In genomic region chr6:71801714-71802094, GRCm38 (mm10) we compare ENCODE assay signal across 11 mouse cellular contexts. TPM values are rescaled to one million over a fixed set of nuclear protein-coding genes. Genes with fewer than 3 reads are reported as not detected.
DNase-seq lines count a peak whose midpoint lies in the region; ATAC-seq and TF ChIP-seq lines count a peak whose summit lies in the region.
"Had no signal": no experiment of that assay in that cellular context is flagged by ENCODE, and none has a peak within 500 bp of the region (broad histone marks: within the 10 kb centered on the region; RNA-seq: fewer than 3 reads in every experiment).

No protein-coding gene starts in this region.

- H3K9ac ChIP-seq in midbrain, postnatal 0 days (replicated peaks; ENCODE audit: low read length, poor library complexity, severe bottlenecking) = no peak overlapping the region
- H3K9ac ChIP-seq in midbrain, embryonic 14.5 days (replicated peaks; ENCODE audit: low read length) = no peak overlapping the region
- H3K9ac ChIP-seq: heart, embryonic 13.5 days had no signal

- 0 out of 2 replicates have a peak, but pooled peaks have one; percentile 22 for ATAC-seq in midbrain, postnatal 0 days (ENCODE audit: low FRiP score)
- ATAC-seq in midbrain, embryonic 14.5 days (ENCODE audit: low FRiP score, low TSS enrichment) = no peak
- ATAC-seq: forebrain, embryonic 16.5 days had no signal

- intact Hi-C loops in left cerebral cortex, postnatal 4 days (cut with DNase I) = loop anchor here (10.0 kb wide), 1 partner anchor 177 kb away; no protein-coding TSS in a partner anchor
- intact Hi-C loops in heart, postnatal 25 days (cut with DNase I) = loop anchor here (5.0 to 10.0 kb wide), 3 partner anchors 169 to 497 kb away; partner anchors contain the start of genes Kdm3a and Rnf103

- TF ChIP-seq CTCF in midbrain, postnatal 0 days (IDR thresholded peaks at IDR 0.05) = no peak

- no peaks in the 10 kb centered on the region for H3K4me1 ChIP-seq in midbrain, postnatal 0 days (ENCODE audit: insufficient read depth, low read length)
- no peaks in the 10 kb centered on the region for H3K4me1 ChIP-seq in midbrain, embryonic 14.5 days (ENCODE audit: control insufficient read depth, insufficient read depth, low read length)

- H3K36me3 ChIP-seq in midbrain, postnatal 0 days (ENCODE audit: insufficient read depth, low read length) = peaks cover 36% of the 10 kb centered on the region
- H3K36me3 ChIP-seq in midbrain, embryonic 14.5 days (ENCODE audit: control insufficient read depth, insufficient read depth, low read length) = peaks cover 31% of the 10 kb centered on the region; the same call in 1 of the 2 replicates

- WGBS in midbrain, postnatal 0 days = 54% methylated on average over 10 of the region's 10 CpGs
- WGBS in midbrain, embryonic 14.5 days = 69% methylated on average over 10 of the region's 10 CpGs

- no peaks in the 10 kb centered on the region for H3K9me3 ChIP-seq in midbrain, postnatal 0 days (ENCODE audit: low read length)
- H3K9me3 ChIP-seq in midbrain, embryonic 14.5 days (ENCODE audit: control insufficient read depth, low read length) = no peaks in the 10 kb centered on the region
- H3K9me3 ChIP-seq: heart, embryonic 13.5 days had no signal

- no peak overlapping the region for H3K4me2 ChIP-seq in midbrain, postnatal 0 days (ENCODE audit: low read depth, low read length, poor library complexity, severe bottlenecking)
- H3K4me2 ChIP-seq in midbrain, embryonic 14.5 days (ENCODE audit: low read length) = no peak overlapping the region
- H3K4me2 ChIP-seq: heart, embryonic 13.5 days had no signal

- no peak for DNase-seq in midbrain, postnatal 0 days (ENCODE audit: low spot score)
- no peak for DNase-seq in midbrain, embryonic 14.5 days
- peak; percentile 50 to 58 for DNase-seq in frontal cortex, postnatal 14 days (ENCODE audit: low spot score in 2 of 2)
- DNase-seq in left cerebral cortex, postnatal 4 days = peak; percentile 49
- DNase-seq in telencephalon, adult 2 months (ENCODE audit: low read depth, low spot score) = peak; percentile 72
- DNase-seq in heart, adult 11 months = no peak
- no peak for DNase-seq in heart, postnatal 25 days (ENCODE audit: low spot score)
- DNase-seq: lung, postnatal 14 days; thymus, adult 18-20 months had no signal

- no peak overlapping the region for H3K27ac ChIP-seq in midbrain, postnatal 0 days (ENCODE audit: low read depth, low read length)
- no peak overlapping the region for H3K27ac ChIP-seq in midbrain, embryonic 14.5 days (replicated peaks; ENCODE audit: low read depth, low read length)
- H3K27ac ChIP-seq: heart, embryonic 13.5 days had no signal

- H3K4me3 ChIP-seq in midbrain, postnatal 0 days (ENCODE audit: low read depth, low read length) = no peak overlapping the region
- no peak overlapping the region for H3K4me3 ChIP-seq in midbrain, embryonic 14.5 days (replicated peaks; ENCODE audit: low read depth, low read length)
- H3K4me3 ChIP-seq: heart, embryonic 13.5 days had no signal

- H3K27me3 ChIP-seq in midbrain, postnatal 0 days (ENCODE audit: insufficient read depth, low read length) = no peaks in the 10 kb centered on the region
- H3K27me3 ChIP-seq in midbrain, embryonic 14.5 days (ENCODE audit: control insufficient read depth, insufficient read depth, low read length) = no peaks in the 10 kb centered on the region
- H3K27me3 ChIP-seq: heart, embryonic 13.5 days had no signal

RNA-seq across cellular contexts. Expression of gene Mrpl35, which starts 25.1 kb away (rescaled TPM):
- 6.8 and 9.5 TPM in 2 replicates for total RNA-seq in midbrain, postnatal 0 days (2014; rRNA removed)
- polyA plus RNA-seq in midbrain, postnatal 0 days (2015; fragmentation: Nextera tagmentation; extraction: Ambion mirVana) = 45.6 and 46.2 TPM in 2 replicates
- 40.4 and 41.1 TPM in 2 replicates for polyA plus RNA-seq in midbrain, embryonic 14.5 days (2014; fragmentation: Nextera tagmentation; extraction: Ambion mirVana)
- total RNA-seq in left cerebral cortex, postnatal 4 days (2021) = 10 to 100 TPM; 28.3 to 29.0 TPM
- 10 to 100 TPM; 54.6 to 58.2 TPM for total RNA-seq in heart, postnatal 25 days (2021)

RNA-seq across cellular contexts. Expression of gene Immt, which starts 29.4 kb away (rescaled TPM):
- 100 and 107 TPM in 2 replicates for total RNA-seq in midbrain, postnatal 0 days (2014; rRNA removed)
- 145 and 155 TPM in 2 replicates for polyA plus RNA-seq in midbrain, postnatal 0 days (2015; fragmentation: Nextera tagmentation; extraction: Ambion mirVana)
- 161 and 173 TPM in 2 replicates for polyA plus RNA-seq in midbrain, embryonic 14.5 days (2014; fragmentation: Nextera tagmentation; extraction: Ambion mirVana)
- total RNA-seq in left cerebral cortex, postnatal 4 days (2021) = 100 to 1,000 TPM; 133 to 134 TPM
- 100 to 1,000 TPM; 613 to 617 TPM for total RNA-seq in heart, postnatal 25 days (2021)

Comparison
In these comparisons a context has a peak if more than half of its experiments do, and no peak if none do; other contexts are left out.
1. DNase-seq: peak in frontal cortex, postnatal 14 days (2 of 2), left cerebral cortex, postnatal 4 days (single experiment) and telencephalon, adult 2 months (single experiment); none in midbrain, postnatal 0 days (single experiment), midbrain, embryonic 14.5 days (single experiment), heart, adult 11 months (single experiment) and heart, postnatal 25 days (single experiment).